Mouse (Mus musculus) myocyte (in vitro differentiated cells): ENCODE data around the gene Kif3a.

Experiments used
- E2F4 ChIP-seq: IDR thresholded peaks from one replicate; pipeline ENCODE4 v1.6.1; 2011; ENCODE audit warnings: mild to moderate bottlenecking, control low read depth, moderate library complexity; ENCODE audit not compliant: insufficient read depth
- MAX ChIP-seq: IDR thresholded peaks from one replicate; pipeline ENCODE4 v1.6.1; 2011; ENCODE audit warnings: low read depth, mild to moderate bottlenecking, control low read depth
- MYOD1 ChIP-seq, 3 experiments: IDR thresholded peaks; one replicate each; pipeline ENCODE4 v1.6.1; 2011; ENCODE audit warnings: control low read depth in 2 of 3, low read depth in 2 of 3, mild to moderate bottlenecking in 2 of 3, moderate library complexity in 1 of 3; ENCODE audit not compliant: insufficient read length in 2 of 3, control insufficient read depth in 1 of 3
- MYOG ChIP-seq, 3 experiments: IDR thresholded peaks; one replicate each; pipeline ENCODE4 v1.6.1; 2011; ENCODE audit warnings: control low read depth in 2 of 3, low read depth in 2 of 3, mild to moderate bottlenecking in 2 of 3; ENCODE audit not compliant: insufficient read length in 2 of 3, control insufficient read depth in 1 of 3, insufficient read depth in 1 of 3
- POLR2A ChIP-seq: IDR thresholded peaks from one replicate; pipeline ENCODE4 v1.6.1; 2011; ENCODE audit warnings: low read depth, mild to moderate bottlenecking, control low read depth, moderate library complexity; ENCODE audit not compliant: insufficient read length
- REST ChIP-seq: IDR thresholded peaks from one replicate; pipeline ENCODE4 v1.6.1; 2011; ENCODE audit warnings: mild to moderate bottlenecking, control low read depth, moderate library complexity; ENCODE audit not compliant: insufficient read depth, insufficient read length
- SRF ChIP-seq: IDR thresholded peaks from one replicate; pipeline ENCODE4 v1.6.1; 2011; ENCODE audit warnings: low read depth; ENCODE audit not compliant: control insufficient read depth, insufficient read length
- TCF12 ChIP-seq: IDR thresholded peaks from one replicate; pipeline ENCODE4 v1.6.1; 2011; ENCODE audit warnings: mild to moderate bottlenecking, control low read depth; ENCODE audit not compliant: poor library complexity, insufficient read depth, severe bottlenecking
- USF1 ChIP-seq: IDR thresholded peaks from one replicate; pipeline ENCODE4 v1.6.1; 2011; ENCODE audit warnings: low read depth, mild to moderate bottlenecking, control low read depth, moderate library complexity

GRCm38 (mm10) chr11:53584849-53585248, 17.7 kb downstream of the Kif3a start:
- TF ChIP-seq POLR2A = no peak
- TF ChIP-seq E2F4 = no peak
- no peak for TF ChIP-seq REST
- no peak for TF ChIP-seq SRF
- TF ChIP-seq MAX = no peak
- no peak for TF ChIP-seq USF1
- no peak for TF ChIP-seq MYOG (IDR thresholded peaks at IDR 0.05; ENCODE audit: control insufficient read depth in 1 of 3, insufficient read depth in 1 of 3, insufficient read length in 2 of 3, low read depth in 2 of 3)
- no peak for TF ChIP-seq MYOD1 (IDR thresholded peaks at IDR 0.05; ENCODE audit: control insufficient read depth in 1 of 3, insufficient read length in 2 of 3, low read depth in 2 of 3)
- no peak for TF ChIP-seq TCF12
